Mouse (Mus musculus) left cerebral cortex, adult 11 months (tissue): ENCODE results near the gene Tmtc2.

Experiments used
- DNase-seq: peaks from one replicate; pipeline ENCODE4 v3.0.0; 2022; ENCODE audit warnings: low spot score

The Tmtc2 gene

DNA sequence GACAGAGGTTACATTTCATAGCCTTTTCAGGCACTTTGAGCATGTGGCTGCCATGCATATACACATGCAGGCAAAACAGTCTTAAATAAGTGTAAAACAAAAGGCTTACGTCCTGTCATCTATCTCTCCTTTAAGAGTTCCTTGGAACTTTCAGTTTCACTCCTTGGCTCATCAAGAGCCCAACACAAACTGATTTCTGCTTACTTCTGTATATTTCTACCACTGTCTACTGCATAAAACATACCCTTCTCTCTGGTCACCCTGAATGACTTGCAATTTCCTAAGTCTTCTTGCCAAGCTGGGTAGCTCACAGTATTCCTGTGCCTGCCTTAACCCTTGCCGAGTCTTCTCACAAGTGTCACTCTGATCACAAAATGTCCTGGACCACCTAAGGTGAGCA, 26.2 kb downstream of the Tmtc2 start:
- no peak for DNase-seq

DNA sequence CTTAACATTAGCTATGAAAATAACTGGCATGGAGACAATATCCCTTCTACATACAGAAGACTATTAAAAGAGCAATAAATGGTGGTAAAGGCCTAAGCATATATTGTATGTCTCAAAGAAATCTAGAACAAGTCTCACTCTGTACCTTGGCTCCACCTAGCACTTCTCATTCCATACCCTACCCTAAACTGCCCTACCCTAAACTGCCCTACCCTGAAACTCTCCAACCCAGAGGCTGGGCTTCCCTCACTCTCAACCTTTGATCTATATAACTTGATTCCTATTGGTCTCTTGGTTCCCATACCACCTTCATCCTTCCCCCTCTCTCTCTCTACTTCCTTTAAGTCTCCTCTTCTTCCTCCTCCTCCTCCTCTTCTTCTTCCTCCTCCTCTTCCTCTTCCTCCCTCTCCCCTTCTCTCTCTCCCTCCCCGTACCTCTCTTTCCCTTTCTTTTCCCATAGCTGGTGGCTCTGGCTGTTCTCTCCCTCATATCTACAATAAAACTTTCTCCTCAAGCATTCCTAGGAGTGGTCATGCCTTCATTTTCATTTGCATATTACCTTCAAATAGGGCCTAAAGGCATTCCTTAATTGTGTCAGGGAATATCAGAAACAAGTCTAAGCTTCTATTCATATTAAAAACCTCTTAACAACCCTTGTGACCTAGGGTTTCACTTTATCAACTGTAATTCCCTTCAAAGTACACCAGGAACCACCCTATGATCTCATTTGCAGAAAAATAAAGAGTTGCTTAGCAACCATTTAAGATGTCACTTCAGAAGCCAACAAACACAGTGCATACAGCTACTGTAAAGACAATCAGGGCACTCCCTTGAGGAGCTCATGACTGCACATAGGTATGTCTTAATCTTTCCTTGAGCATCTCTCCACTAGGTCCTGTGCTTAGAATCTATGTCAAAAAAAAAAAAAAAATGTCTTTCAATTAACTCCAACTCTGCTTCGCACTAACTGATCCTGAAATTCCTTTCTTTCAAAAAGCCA, 29.9 kb downstream of the Tmtc2 start:
- DNase-seq, result no peak

DNA sequence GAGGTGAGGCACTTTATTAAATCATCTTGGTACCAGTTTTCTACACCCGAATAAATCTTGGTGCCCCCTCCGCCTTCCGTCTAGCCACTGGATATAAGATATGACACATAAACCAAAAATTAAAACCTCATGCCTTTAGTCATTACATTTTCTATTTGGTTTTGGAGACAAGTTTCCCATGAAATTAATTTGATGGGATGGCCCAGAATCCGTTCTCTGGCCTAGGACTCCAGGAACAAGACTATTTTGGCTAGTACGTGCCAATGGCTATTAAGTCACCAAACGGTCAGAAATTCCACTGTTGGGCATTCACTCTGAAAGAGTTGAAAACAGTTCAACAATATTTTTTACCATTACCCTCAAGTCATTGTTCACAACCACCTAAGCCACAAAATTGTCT, 32.2 kb downstream of the Tmtc2 start:
- no peak for DNase-seq

DNA sequence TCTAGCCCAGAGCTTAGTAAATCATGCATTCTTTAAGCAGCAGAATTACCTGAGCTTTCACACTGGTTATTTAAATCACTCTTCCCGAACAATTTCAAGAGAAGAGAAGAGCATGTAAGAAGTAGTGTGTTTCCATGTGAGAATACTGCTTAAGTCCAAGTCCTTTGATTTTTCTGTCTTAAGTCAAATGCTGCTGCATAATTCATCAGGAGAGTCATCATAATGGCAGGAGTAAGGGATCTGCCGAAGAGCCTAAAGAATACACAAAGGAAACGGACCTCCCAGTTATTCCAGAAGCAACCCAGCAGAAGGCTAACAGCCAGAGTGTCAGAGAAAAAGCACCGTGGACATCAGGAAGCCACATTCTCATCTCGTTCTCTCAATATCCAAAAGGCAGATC, 34.6 kb downstream of the Tmtc2 start:
- no peak for DNase-seq

DNA sequence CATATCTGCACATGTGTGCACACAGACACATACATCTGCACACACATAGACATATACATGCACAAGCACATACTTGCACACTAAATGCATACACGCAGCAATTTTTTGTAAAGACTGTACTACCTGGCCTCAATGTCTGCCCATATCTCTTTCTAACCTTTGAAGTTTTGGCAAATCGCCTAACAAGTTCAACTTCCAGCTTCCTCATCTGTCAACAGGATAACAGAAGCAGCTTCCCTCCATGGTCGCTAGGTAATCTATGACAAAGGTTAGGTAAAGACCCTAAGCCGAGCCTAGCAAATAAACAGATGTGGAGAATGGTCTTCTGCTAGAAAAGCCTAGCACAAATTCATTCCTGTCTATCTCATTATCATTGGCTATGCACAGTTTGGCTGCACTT, 37.3 kb downstream of the Tmtc2 start:
- DNase-seq, result no peak

DNA sequence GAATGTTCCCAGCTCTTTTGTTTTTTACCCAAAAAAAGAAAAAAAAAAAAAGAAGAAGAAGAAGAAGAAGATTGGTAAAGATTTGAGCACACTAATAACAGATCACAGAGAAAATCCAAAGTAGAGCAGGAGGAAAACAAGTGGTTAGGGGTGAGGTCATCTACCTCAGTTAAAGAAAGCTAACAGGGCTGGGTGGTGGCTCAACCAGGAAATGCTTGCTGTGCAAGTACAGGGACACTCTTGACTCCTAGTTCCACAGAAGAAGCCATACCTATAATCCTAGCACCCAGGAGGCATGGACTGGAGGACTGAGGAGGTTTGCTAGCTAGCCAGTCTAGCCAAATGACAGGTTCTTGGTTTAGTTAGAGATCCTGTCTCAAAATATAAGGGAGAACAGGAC, 38.4 kb downstream of the Tmtc2 start:
- DNase-seq, result no peak

DNA sequence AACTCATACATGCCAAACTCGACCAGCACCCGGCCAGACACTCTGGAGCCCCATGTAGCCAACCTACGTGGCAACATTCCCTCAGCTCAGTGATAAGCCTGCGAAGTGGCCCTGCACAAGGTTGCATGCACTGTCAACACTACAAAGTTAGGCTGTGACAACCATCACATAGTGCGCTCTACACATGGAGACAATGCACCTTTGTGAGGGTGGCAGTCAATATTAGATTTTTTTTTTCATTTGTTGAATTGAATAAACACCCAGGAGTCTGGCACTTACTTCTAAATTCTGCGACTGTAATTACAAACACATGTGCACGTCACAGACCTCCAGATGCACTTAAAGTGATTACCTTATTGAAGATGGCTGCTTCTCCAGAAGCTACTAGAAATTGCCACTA, 41.5 kb downstream of the Tmtc2 start:
- no peak for DNase-seq

DNA sequence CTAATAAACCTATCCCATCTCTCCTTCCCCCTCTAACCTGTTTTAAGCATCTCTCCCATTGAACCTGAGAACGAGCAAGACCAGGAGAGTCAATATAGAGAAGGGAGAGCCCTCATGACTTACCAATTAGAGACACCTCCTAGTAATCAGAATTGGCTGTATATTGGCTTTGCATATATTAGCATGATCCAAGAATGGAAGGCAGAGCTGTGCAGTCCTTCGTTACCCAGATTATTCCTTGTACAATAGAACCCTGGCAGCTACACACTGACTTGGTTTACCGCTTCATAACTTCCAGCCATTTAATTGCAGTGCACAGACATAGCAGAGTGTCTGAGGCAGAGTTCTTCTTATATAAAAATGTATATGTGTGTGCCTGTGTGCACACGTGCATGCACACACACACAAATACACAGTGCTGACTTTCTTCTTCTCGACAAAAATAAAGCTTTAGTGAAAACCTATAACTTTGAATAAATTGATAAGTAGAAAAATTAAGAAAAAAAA, 42.2 kb downstream of the Tmtc2 start:
- no peak for DNase-seq

DNA sequence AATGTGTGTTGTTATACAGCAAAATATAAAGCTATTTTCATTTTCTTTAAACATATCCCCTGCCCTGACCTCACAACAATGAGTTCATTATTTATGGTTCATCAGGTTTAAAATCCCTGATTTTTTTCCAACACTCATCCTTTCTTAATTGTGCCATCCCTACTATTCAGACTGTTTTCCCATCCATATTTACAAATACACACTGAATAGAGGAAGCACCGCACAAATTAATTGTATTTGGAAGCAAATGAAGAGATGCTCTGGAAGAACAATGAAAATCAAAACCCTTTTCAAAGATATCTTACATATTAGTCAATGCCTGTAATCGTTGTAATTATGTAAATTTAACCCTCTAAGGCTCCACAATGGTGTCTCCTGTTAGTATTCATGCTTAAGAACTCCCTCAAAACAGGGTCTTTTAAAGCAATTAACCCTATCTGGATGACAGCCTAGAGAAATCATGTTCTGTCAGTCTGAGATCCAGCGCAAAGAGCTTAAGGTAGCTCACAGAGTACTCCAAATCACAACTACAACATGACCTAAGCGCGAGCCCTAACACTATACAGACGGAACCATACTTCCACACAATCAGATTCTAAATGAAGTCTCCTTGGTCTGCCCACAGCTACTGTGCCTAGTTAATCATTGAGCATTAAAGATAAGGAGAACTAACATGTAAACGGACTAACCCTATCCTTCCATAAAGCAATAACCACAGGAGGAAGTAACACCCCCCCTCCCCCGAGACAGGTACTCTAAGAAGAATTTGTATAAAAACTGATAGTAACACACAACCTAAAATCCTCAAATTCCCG, 43.0 kb downstream of the Tmtc2 start:
- no peak for DNase-seq

DNA sequence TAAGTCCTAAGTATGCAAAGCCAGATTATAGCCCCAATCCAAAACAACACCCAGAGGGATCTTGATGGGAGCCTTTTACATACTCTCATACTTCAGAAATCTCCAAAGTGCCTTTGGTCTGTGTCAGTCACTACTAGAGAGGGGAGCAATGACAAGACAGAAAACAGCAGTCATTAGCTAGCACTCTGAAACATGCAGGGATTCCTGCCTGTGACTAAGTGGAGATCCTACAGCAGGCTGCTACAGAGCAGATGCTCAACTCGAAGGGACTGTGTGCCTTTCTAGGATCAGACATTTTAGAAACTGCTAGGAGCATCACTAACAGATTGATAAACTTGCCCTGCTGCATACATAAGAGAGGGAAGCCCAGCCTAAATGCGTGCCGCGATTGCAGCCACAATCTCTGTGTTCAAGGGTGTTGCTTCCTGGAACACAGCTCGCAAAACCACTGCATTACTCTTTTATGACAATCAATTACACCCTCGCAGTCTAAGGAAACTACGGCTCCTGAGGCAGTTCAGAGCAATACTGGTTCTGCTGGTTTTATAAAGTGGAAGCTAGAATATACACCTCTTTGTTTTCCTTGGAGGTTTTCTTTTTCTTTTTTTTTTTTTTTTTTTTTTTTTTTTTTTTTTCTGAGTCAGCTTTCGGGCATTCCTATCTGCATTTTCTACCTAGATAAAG, 50.7 kb downstream of the Tmtc2 start:
- no peak for DNase-seq

DNA sequence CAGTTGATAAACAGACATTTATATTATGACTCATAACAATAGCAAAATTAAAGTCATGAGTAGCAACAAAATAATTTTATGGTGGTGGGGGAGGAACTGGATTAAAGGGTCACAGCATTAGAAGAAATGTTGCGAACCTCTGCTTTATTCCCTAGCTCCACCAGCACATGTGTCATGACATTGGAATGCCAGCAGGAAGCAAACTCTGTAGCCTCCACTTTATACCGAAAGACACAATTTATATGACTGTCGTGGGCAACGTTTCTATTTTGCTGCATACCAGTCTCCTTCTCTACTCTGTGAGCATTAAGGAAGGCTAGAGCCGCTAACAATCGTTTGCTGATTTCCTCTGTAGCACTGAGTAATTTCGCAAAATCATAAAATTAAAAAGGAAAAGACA, 51.8 kb downstream of the Tmtc2 start:
- DNase-seq, result no peak

DNA sequence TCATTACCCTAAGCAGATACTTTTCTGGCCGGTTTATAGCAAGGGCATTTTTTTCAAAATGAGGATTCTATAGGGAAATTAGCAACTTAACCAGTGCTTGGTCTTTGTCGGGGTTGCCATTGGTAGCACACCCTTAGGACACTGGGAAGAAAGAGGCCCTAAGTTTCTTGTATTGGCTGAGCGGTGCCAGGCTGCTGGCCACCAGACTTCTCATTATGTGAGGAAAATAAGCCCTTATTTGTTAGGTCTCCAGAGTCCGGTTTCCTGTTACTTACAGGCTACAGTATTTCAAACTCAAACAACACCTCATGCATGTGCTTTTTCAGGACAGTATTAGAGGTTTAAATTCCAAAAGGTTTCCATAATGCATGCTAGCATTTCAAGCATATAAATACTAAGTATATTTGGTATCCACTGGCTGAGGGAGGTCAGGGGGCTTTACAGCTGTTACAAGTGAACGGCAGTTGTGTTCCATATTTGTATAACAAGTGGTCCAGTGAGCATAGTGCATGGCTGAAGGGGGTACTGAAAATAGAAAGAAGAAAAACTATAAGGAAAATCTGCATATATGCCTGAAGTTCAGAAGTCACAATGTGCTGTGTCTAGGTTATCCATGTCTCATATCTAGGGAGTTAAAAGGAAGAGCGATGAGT, 55.0 kb downstream of the Tmtc2 start:
- DNase-seq, result no peak

DNA sequence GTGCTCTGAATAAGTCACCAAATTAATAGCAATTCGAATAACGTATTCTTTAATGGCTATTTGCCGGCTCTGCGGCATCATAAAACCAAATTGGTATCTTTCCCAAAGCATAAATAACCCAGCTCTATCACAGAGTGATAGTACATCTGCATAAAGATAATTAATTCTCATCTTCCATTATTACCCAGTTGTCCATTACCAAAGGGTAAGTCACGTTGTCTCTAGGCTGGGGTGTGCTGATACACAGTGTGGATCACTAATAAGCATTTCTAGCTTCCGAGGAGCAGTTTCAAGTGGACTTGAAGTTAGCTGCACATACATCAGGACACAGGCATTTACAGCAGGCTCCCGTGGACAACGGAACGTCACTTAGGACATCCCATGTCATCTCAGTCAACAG, 56.1 kb downstream of the Tmtc2 start:
- DNase-seq, result no peak

DNA sequence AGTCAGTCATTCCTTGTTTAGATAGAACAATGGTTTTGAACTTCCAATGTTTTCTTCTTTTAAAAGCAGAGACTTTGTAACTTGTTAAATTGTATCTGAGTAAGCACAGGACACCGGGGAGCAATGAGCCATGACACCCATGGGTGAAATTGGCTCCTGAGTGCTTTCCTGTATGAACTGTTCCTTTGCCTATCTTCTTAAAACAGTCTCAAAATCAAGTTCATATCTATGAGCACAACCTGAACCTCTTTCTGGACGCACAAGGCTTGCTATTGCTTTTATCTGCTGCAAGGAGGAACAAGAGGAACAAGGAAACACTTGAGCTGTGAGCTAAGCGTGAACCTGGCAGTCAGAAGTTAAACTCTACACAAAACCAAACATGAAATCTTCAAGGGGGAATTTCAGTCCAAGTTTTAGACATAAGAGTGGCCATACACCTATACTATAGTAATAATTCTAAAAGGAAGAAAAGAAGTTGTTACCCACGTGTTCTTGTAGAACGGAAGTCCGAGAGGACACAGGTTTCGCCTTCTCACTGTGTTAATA, 60.4 kb downstream of the Tmtc2 start:
- DNase-seq, result no peak

DNA sequence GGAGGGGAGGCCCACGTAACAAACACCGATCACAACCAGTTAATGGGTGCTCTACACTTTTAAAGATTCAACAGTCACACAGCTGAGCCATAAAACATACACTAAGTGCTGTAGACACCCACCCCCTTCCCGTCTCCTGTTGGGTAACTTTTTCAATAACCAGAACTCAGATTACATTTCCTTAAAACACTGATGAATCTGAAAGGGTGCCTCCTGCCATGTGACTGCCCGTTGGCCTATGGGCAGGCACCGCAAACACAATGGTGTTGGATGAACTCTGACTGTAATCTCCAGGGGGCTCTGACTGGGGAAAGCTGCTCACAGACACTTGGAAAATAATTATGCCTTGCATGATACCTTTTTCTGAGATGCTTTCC, 64.4 kb downstream of the Tmtc2 start:
- no peak for DNase-seq

DNA sequence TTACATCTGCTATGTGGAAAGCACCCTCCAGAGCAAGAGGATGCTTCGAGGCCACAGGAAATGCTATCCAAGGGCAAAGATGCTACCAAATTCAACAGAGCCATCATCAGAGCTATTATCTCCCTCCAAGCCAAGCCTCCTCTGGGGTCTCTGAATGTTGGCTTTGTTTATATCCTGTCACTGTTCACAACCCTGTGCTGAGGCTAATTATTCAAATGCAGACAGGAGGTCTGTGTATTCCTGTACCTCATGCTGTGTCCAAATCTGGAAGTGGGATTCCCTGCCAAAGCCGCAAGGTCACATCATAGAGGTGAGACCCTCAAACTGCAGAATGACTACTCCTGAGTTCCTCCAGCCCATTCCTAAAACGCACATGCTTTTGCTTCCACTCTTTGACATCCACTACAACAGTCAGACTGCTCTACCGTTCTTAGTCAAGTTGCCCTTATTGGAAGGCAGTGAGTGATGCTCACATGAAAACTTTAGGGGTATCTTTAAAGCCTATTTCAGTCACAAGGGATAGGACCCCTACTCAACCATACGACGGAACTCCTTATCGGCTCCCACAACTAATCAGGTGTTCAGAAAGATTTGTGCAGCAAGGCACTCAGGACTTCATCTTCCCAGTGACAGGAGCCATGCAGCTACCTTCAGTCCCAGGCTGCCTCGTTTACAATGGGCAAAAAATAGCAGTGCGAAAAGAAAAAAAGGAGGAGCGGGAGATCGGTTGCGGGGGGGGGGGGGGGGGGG, 64.9 kb downstream of the Tmtc2 start:
- no peak for DNase-seq

DNA sequence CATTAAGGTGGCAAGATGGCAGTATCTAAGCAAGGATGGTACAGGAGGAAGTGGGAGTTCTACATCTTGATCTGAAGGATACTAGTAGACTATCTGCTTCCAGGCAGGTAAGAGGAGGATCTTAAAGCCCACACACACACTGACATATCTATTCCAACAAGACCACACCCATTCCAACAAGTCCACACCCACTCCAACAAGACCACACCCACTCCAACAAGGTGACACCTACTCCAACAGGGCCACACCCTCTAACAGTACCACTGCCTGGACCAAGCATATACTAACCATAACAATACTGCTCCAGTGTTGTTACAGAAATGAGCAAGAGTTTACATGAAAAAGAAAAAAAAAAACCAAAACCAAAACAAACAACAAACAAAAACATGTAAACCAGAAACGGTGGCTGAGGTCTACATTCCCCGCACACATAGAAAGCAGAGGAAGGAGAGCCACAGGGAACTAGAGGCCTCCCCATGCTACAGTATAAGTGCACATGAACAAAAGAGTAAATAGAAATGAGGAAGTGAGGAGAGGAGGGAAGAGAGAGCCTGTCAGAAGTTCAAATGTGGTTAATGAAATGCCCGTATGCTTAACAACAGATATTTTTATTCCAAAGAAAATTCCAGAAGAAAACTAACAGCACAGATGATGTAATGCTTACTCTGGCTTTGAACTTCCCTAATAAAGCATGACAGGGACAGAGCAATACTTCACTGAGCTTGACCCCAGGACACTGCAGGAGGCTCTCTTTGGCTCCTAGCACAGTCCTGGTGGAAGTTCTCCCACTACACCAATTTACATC, 66.1 kb downstream of the Tmtc2 start:
- no peak for DNase-seq

DNA sequence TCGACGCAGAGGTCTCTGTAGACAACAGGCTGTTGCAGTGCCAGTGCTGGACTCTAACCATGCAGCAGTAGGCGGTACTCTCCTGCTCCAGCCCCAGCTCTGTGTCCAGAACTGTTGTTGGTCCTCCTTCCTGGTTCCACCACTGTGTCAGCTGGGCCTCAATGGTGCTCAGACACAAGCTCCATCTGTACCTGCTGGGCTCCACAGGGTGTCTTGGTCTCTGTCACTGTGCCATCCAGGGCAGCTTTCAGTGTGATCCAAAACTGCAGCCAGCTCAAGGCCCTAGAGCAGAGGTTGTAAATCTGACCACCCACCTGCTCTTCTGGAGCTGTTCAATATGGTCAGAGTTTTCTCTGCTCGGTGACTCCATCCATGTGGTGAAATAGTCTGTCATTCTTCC, 68.2 kb downstream of the Tmtc2 start:
- DNase-seq, result no peak

DNA sequence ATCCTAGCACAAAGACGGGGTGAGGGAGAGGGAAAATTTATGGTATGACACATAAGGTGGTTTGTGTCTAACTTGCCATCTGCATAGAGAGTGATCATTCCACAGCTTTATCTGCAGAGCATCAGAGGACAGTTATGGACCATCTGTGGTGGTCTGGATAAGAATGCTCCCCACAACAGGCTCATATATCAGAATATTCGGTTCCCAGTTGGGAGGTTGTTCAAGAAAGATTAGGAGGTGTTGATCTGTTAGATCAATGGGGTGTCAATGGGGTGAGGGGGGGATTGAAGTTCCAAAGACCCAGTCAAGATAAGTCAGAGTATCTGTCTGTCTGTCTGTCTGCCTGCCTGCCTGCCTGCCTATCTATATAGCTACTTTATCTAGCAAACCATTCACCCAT, 69.8 kb downstream of the Tmtc2 start:
- DNase-seq, result no peak

DNA sequence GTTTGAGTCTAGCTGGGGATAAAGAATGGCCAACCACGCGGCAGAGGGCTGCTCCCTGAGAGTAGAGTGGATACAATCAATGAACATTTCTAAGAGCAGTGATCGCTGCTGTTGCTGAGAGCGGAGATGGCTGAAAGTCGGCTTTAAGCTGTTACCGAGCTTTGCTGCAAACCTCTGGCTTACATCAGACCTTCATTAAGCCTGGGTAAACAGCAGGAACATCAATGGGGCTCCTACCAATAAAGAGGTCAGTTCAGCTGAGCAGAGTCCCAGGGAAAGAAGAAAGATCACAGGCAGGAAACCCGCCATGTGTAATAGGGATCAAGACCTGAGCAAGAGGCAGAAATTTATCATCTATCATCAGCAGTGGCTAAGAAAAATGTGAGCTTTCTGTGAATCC, 72.5 kb downstream of the Tmtc2 start:
- no peak for DNase-seq
